Mouse (Mus musculus) forelimb bud, embryonic 11.5 days (tissue): ENCODE measurements around the gene Tnik.

ENCODE experiments used
- DNase-seq: peaks from one replicate; pipeline ENCODE4 v3.0.0-alpha.2; 2012; ENCODE audit warnings: low read depth, low spot score

The Tnik gene

DNA sequence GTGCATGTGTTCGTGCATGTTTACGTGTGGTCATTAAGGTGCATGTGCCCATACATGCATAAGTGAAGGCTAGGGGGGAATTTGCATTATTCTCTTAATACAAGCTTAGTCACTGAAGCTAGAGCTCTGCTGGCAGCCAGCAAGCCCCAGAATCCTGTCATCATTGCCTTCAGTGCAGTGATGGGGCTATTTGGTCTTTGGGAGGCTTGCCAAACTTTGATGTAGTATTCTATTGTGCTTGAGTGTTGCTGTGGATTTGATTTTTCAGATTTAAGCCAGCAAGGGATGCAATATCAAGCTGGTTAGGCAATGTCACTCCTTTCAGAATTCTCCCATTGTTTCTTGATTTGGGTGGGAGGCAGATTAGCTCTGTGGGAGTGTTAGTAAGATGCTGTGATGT is 336.5 kb downstream of the Tnik start:
- DNase-seq, result no peak

DNA sequence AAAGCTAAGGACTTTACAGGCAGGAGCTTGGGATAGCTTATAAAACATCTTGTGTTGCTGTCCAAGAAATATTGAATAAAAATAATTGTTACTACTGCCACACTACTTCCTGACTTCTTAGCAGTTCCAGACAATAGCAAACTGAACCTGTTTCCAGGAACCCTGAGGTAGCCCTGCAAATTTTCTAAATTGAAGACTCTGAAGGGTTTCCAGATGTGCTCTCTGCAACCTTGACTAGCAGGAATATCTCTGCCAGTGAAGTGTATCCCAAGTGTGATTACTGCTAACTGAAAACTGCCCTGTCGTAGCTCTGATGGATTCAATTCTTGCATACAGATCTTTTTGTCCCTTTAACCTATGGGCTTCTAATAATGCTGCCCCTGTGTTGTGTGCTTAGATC is 343.7 kb downstream of the Tnik start:
- peak; percentile 44 for DNase-seq

DNA sequence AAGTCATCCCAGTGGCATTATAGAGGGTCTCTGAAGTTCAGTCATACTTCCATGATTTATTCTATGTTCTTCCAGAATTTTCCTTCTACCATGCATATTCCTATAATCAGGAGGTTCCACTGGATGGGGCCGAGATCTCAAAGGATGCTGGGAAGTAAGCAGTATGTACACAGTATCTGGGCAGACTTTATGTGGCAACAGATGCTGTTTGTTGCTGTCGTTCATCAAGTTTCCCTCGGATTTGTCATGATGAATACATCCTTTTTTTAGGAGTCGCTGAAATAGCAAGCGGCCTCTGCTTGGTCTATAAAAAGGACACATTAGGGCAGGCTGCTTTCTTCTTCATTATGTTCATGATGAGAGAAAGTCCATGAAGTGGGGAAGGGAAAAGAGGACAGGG is 349.3 kb downstream of the Tnik start:
- no peak for DNase-seq

DNA sequence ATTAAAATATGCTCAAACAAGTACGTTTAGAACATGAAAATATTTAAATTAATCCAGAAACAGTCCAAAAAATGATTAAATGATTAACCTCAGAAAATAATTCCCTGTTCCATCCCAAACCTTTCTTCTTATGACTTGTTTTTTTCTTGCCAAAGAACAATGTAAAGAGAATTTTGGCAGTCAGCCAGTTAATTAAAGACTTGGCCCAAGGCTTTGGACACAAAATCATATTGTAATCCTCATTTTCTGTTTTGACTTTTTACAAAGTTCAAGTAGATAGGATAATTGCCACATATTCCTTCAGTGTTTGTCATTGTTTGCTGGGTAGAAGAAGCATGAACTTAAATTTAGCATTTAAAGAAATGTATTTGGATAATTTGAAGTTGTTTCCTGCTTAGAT is 353.4 kb downstream of the Tnik start:
- DNase-seq, result no peak

- DNase-seq, result no peak
Observed at GRCm38 (mm10) chr3:28617008-28617627, 354.1 kb downstream of the Tnik start.

DNA sequence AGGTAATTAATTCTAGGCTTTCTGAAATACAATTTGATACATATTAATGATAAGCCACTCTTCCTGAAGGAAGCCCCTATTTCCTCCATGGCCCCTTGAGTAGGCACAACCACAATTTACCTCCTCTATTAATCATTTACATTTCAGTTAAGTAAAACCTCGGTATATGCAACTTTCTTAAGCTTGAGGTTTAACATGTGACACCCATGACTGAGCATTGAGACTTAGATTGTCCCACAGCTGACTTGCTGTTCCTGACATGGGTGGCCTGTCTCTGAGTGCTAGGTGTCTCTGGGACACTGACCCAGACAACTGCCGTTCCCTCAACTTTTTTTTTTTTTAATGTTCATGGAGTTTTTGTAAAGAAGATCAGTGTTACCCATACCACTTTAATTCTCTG is 358.8 kb downstream of the Tnik start:
- no peak for DNase-seq

GRCm38 (mm10) chr3:28626816-28627215 is 363.8 kb downstream of the Tnik start:
- DNase-seq, result no peak

DNA sequence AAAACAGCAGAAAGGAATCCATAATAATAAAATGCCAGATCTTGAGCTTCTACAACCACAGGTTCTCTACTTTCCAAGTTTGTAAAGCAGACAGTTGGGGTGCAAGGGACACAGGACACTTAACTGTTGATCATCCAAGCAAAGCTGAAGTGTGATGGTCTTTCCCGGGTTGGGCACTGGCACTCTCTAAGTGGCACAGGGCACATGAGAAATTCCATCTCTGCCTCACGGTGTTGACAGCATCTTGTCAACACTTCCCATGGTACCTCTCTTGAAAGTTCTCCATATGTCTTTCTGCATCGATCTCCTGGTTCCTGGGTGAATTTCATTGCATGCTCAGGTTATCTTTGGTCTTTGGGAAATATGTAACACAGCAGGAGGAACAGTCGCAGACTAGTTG is 373.8 kb downstream of the Tnik start:
- DNase-seq, result no peak

- no peak for DNase-seq
Observed at GRCm38 (mm10) chr3:28638957-28639356, 375.9 kb downstream of the Tnik start.

- DNase-seq, result peak; percentile 12
Observed at GRCm38 (mm10) chr3:28643252-28643947, 380.4 kb downstream of the Tnik start.

DNA sequence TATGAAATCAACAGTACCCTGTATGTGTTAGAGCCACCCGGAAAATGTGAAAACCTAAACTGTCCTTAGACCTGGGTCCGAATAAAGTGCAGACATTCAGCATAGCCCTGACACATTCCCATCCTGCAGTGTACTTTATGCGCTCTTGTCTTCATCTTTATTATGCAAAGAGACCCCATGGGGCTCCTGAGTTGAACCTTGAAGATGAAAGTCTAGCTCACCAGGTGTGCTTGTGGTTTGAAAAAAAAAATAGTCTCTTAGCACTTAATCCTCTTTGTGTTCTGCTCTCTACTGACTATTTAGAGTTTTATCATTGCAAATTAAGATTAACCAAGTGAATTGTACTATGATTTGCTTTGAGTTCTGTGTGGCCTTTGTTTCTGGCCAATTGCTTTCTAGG is 389.6 kb downstream of the Tnik start:
- no peak for DNase-seq

GRCm38 (mm10) chr3:28653043-28653442 is 390.0 kb downstream of the Tnik start:
- no peak for DNase-seq

DNA sequence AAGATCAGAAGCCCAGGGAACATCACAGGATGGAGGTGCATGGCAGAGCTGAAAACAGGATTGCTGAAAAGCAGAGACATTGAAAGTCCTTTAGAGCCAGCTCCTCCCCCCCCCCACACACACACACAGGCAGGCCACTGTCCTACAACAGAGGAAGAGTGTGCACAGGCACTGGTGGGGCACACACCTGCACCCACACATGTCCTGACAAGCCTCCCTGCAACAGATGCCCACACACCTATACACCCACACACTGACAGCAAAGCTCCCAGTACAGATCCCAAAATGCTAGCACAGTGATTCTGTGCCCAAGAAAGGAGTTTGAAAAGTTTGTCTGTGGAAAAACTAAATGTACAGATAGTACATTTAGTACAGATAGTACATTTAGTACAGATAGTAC is 391.7 kb downstream of the Tnik start:
- no peak for DNase-seq

DNA sequence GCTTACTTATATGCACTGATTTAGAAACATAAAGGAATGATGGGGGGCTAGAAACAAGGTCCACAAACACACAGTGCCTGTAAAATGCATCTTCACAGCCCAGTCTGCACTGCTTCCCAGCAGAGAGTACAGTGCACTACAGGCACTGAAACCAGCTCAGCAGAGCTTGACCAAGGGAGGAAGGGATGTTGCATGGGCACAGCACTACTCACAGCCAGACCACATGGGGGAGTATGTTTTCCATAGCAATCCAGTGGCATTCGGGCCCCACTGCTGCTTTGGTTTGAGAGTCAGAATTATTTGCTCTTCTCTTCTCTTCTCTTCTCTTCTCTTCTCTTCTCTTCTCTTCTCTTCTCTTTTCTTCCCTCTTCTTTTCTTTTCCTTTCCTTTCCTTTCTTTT is 395.3 kb downstream of the Tnik start:
- DNase-seq, result no peak

GRCm38 (mm10) chr3:28680851-28681250 is 417.8 kb downstream of the Tnik start:
- DNase-seq, result no peak

GRCm38 (mm10) chr3:28681866-28682265 is 418.9 kb downstream of the Tnik start:
- peak; percentile 7 for DNase-seq

DNA sequence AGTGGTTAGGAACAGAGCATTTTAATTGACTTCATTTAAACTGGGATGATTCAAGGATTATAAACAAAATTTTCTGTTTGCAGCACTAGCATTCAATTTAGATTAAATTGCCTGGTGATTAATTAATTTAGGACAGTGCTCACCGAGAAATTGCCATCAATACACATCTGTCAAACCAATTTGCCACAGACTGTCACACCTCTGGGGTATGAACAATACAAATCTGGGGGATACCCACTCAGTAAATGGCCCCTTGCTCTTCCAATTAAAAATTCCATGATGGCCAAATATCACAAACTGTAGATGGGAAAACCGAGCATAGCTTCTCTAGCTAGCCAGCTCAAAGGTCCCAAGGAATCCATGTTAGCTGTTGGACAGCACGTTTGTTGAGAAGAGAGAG is 419.4 kb downstream of the Tnik start:
- DNase-seq, result no peak

DNA sequence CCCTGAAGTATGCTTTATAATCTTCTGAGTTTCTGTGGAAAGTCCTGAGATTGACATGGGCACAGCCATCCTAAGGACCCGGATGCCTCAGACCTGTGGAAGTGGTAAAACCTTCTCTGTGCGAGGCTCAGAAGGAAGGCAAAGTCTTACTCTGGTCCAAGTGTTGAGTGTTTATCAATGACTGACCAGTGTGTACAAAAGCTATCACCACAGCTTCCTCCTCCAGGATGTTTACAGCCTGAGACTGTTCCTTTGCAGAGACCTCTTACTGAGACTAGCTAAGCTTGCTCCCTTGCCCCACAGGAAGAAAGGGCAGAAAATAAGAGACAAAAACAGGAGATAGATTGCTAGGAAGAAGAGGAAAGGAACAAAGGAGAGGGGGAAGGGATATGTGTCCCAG is 422.5 kb downstream of the Tnik start:
- no peak for DNase-seq

- DNase-seq, result no peak
Observed at GRCm38 (mm10) chr3:28694811-28695210, 431.8 kb downstream of the Tnik start.

GRCm38 (mm10) chr3:28695608-28696007 is 432.6 kb downstream of the Tnik start:
- DNase-seq, result no peak

DNA sequence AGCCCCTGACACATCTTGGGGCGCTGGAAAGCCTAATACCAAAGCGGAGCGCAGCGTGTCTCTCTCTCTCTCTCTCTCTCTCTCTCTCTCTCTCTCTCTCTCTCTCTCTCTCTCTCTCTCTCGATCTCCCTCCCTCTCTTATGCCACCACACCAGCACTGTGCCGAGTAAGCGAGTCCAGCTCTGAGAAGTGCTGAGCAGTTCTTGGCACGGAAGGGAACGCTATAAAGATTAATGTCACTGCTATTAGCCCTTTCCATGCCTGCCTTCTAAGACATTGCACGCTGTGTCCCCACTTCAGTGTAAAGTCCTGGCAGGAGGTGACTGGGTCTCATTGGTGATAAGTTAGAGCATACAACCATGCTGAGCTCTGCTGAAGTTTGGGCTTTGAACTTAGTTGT is 433.1 kb downstream of the Tnik start:
- no peak for DNase-seq

- no peak for DNase-seq
Observed at GRCm38 (mm10) chr3:28697797-28698196, 434.8 kb downstream of the Tnik start, which contains the start of gene Slc2a2. TSS of gene Slc2a2 (plus strand) at chr3:28697903.

DNA sequence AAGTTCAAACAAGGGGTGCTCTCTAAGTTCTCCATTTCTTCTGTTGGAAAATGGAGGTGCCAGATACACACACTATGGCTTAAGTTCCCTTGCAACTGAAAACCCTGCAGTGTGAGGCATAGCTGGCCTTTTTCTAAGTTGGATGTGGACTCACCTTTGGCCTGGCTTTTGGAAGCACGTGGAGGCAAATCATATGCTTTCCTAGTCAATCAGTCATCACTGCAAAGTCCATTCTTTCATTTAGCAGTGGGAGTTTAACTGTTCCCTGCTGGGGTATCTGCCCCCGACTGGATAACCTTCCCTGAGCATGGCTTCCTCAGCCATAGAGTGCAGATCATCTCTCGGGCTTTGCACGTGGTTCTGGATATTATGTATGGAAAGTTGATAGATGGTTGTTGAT is 436.6 kb downstream of the Tnik start:
- DNase-seq, result no peak
